Mouse (Mus musculus) adrenal gland, postnatal 36 days (tissue): ENCODE measurements at regions not wholly inside any gene's neighbourhood (a gene's known extent, or its start where the extent isn't known, plus 50 kb on each side); places are given as distances from the start of the nearest gene placed in this dataset.

Experiments
- DNase-seq, 2 experiments: peaks; one replicate each; pipeline ENCODE4 v3.0.0; 2021; ENCODE audit warnings: mixed read lengths in 1 of 2

DNA sequence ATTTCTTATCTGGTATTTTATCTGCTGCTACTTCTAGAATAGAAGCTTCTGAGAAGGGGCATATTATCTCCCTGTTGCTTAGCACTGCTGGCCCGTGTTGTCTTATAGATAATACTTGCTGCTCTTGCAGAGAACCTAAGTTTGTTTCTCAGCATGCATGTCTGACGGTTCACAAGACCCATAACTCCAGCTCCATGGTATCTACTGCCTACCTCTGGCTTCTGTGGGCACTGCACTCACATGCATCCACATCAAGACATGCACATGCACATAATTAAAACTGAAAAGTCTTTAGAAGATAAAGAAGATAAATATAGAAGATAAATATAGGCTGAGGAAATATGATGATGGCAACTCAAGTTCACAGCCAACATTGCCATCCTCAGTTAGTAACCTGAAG lies 667.8 kb upstream of the Tmem132c start:
- no peak for DNase-seq

DNA sequence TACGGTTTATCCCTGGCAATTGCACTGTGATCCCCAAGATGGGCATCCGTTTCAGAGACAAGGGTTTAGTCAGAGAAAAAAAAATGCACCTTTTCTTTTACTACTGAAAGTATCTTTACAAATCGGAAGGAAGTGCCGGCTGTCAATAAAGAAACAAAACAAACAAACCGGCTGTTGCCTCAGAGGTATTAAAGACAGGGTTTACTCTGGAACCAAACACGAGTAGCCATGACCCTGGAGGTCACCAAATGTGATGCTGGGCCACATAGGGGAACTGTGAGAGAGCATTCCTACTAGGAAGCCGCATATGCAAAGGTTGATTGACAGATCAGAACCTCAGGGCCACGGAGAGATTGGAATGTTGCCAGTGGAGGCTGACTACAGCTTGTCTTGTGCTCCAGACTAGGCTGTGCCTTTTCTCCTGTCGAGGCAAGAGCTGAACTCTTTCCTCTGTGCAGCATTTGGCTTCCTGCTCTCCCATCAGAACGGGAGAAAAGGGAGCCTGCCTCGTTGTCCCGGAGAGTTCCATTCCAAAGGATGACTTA lies 643.8 kb upstream of the Tmem132c start:
- DNase-seq = no peak

DNA sequence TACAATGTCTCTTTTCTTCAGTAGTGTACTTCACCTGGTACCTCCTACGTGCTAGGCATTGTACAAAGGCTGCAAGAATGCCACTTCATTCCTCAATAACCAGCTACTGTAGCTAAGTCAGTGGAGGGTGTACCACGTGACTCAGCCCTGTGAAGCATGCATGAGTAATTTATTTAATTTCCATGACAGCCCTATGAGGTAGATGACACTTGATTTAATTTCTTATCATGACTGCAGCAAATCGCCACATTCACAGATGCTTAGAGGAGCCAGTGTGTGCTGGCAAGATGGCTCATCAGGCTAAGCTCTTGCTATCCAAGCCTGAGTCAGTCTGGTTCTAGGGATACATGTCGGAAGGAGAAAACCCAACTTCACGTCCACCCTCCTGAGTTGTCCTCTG lies 642.0 kb upstream of the Tmem132c start:
- DNase-seq = no peak

DNA sequence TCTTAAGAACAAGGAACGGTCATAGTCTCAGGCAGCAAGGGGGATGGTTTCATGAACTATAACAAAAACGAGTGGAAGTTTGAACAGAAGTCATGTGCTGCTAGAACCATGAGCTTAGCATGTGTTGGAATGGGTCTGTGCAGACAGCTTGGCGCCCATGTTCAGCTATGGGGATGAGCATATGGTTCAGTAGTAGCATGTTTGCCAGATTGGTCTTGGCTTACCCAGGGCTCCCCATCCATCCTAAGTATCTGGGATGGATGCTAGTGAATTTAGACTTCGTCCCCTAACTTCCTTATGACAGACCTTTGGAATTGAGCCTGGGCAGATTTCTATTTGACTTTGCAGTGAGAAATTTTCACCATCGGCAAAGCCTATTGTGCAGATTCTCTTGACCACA lies 634.9 kb upstream of the Tmem132c start:
- DNase-seq = no peak

DNA sequence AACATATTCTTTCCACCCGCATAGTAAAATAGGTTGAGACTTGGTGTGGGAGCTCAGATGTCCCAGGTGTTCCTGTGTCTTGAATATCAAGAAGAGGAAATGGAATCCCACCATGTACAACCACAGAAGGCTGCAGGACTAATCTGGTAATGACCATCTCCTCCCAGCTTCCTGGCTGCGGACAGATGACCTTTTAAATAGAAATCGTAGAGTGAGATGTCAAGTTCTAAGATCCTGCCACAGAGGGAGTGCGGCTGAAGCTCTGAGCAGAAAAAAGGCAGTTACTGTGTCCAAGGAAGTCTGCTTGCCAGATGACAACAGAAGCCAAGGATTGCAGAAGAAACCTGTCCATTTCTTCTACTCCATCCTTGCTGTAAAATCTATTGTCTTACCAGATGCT lies 629.0 kb upstream of the Tmem132c start:
- no peak for DNase-seq

DNA sequence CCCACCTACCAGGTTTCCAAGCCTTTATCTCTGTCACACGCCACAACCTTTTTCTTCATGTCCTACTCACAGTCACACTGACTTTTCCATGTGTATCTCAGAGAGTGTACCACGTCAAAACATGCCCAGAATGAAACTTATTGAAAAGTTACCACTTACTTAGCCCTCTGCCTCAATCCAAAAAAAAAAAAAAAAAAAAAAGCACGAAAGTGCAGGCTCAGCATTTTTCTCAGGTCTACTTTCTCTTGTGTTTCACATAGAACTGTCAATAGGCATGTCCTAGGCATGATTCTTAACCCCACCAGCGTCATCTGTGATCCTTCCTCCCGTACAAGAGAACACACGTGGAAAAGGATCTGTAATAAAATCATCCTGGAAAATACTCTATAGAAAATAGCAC lies 619.1 kb upstream of the Tmem132c start:
- no peak for DNase-seq

DNA sequence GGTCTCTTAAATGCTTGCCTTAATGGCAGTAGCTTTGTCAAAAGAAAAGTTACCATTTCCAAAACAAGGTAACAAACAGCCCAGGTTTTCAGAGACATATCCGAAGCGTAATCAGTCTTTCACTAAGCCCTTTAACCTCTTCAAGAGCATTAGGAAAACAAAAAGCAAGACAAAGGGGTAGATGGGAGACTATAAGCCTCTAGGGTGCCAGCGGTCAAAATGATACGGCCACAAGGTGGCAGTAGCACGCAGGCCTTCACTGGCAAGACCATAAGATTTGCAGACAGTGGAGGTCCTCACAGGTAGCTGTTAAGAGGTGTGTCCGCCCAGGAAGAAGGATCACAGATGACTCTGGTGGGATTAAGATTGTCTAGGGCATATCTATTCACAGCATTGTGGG lies 618.4 kb upstream of the Tmem132c start:
- peak; percentile 43 to 50 for DNase-seq

DNA sequence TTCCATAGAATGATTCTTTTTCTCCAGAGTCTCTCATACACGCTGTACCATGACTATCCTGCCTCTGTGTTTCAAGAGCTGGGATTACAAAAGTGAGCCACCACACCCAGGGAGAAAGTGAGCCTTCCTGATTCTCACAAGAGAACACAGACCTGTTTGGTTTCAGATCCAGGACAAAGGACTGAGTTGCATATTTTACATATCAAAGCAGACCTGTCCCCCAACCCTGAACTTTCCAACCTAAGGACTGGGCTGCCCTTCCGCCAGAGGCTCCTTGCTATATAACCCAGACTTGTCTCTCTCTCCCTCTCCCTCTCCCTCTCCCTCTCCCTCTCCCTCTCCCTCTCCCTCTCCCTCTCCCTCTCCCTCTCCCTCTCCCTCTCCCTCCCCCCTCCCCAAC lies 611.8 kb upstream of the Tmem132c start:
- no peak for DNase-seq

DNA sequence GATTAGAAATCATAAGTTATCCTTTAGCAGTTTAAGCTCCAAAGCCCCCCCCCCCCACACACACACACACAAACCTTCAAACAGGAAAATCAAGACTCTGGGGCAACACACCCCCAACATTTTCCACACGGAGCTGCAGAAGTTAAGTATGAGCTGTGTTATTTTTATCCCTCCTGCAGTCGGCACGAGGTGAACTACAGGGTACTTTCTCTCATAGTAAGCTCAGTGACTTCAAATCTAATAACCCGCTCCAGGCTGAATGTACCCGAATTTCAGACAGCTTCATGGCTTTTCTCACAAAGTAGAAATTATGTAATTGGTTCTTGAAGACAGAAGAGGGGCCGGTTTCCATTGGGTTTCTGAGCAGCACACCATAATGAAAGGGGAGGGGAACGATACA lies 591.2 kb upstream of the Tmem132c start:
- no peak for DNase-seq

DNA sequence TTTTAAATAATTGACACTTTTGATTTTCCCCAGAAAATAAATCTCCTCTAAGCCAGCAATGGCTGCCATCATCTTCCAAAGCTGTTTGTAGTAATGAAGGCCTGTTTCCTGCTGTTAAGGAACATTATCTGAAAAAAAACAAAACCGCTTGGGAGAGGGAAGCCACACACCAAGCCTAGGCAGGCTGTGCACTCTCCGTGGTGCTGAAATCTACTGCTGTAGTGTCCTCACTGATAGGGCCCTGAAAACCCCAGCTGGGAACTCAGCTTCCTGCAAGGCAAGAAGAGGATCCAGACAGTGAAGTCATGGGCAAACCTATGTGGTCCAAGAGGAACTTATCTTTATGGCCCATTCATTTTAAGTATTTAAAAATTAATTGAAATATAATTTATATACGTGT lies 590.2 kb upstream of the Tmem132c start:
- peak; percentile 50 to 58 for DNase-seq

DNA sequence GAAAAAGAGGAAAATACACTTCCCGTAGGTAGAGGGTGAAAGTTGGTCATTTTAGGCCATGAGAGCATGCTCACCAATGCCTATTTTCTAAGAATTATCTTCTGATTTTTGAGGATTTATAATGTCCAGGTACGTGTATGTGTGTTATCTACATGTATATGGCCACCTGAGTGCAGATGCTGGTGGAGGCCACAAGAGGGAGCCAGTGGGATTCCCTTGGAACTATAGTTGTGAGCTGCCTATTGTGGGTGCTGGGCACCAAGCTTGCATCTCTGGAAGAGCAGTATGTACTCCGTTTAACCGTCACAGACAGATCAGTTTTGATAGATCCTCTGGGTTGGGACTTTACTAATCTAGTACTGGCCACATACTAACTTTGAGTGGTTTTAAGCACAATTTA lies 579.0 kb upstream of the Tmem132c start:
- DNase-seq = no peak

DNA sequence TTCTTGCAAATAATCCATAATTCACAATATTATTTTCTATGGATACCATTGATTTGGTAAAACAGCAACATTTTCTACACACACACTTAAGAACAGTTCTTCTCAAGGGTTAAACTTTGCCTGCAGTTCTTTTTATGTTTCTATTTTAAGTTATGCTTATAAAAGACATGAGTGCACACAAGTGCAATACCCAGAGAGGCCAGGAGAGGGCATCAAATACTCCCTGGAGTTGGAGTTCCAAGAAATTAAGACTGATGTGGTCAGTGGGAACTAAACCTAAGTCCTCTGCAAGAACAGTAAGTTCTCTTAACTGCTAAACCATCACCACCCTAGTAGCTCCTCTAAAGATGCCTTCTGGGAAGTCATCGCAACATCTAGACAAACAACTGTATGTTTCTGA lies 570.5 kb upstream of the Tmem132c start:
- peak; percentile 28 to 61 for DNase-seq

DNA sequence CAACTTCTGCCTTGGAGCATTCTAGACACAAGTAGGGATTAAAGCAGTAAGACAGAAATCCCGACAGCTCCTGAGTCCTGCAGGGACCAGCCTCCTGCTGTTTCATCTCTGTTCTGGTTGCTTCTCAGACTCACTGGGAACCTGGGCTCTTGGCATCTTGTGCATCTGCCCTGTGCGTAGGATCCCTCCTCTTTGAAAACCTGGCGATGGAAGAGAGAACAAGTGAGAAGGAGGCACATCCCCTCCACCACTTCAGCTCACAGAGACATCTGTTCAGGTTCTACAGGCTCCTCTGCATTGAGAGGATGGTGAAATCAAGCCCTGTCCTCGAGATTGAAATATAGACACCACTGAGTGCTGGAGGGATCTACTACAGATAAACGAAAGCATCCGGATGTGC lies 561.3 kb upstream of the Tmem132c start:
- no peak for DNase-seq

DNA sequence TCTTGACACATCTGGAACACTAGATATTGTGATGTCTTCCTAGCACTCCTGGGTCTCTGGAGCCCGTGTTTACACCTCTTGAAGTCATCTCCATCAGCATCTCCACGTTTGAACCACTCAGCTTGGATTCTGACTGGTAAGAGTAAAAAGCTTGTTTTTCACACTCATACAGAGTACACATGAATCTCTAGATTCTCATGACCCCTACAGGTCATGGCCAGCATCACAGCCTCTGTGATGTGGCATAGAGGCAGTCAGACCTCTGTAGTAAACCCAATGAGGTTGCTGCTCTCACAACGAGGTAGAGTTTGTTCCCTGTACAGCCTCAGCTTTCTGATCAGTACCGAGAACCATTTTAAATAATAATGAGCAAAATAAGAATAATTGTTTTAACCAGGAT lies 542.3 kb upstream of the Tmem132c start:
- DNase-seq = no peak

DNA sequence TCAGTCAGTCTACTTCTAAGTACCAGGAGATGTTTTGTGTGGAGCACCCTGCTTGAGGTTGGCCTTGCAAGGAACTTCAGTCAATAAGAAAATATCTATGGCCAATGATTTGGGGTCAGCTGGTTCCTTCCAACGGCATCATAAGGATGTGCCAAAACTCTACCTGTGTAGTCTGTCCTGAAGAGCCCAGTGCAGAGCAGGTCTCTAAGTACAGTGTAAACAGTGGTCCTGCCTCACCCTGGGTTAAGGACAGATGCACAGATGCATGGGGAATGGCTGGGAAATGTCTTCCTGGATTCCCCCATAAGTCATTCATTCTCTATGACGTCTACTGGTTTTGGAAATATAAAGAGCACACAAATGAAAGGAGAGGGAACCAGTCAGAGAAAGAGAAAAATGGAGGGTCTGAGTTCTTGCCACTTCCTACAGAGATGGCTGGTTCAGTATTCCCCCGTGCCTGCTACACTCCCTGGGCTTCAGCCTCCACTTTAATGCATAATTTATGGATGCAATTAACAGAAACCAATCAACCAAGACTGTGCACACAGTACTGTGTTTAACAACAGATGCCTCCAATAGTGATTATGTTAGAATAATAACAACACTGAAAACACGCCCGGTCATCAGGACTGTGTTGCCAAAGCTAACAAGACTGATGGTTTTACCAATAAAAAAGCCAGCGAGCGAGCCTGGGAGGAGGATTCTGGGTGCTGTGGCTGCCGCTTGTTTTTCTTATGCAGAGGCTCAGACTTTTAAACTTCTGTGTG lies 537.9 kb upstream of the Tmem132c start:
- no peak for DNase-seq

DNA sequence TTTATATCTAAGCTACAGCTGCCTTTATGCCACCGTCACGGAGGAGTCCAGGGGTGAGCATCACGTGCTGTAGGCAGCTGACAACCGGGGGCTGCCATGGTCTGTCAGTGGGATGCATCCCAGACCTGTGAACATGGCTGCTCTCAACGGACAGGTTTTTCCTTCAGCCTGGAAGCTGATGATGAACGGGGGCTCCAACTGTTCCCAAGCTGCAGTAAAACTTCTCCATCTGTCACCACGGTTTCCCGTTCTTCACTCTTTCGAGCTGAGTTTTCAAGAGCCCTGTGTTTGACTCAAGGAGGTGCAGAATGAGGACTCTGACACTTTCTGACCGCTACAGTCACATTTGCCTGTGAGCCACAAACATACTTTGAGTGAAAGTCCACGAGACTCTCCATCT lies 535.7 kb upstream of the Tmem132c start:
- DNase-seq = no peak

DNA sequence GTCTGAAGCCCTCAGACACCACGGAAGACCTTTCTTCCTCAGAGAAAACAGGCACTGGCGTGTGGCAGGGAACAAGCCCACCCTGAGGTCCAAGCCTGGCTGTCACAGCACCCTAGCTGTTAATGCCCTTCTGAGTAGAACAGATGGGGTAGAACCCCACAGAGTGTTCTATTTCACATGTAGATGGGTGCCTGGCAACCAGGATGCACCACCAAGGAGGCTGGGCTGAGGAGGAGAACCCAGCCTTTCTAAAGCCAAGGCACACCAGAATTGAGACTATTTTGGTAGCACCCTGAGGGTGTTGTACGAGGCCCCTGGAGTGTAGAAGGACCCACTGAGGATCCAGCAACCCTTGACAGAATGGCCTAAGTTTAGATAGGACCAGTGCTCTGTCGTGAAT lies 534.9 kb upstream of the Tmem132c start:
- DNase-seq = no peak

DNA sequence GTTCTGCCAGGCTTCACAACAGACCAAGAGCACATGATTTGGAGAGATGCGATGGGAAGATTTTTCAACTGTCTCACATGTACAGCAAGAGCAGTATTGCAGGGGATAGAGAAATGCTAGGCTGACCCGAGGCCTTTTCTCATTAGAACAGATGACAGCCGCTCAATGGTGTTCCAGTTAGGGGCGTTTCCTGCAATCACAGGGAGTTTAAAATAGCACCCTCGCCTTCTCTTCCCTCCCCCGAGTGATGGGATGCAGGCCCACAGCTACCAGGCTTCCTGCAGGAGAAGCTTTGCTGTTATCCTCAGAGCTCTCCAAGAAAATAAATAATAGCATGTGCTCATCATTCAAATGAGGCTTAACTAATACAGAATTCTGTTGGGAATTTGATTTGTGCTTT lies 526.9 kb upstream of the Tmem132c start:
- DNase-seq = no peak

DNA sequence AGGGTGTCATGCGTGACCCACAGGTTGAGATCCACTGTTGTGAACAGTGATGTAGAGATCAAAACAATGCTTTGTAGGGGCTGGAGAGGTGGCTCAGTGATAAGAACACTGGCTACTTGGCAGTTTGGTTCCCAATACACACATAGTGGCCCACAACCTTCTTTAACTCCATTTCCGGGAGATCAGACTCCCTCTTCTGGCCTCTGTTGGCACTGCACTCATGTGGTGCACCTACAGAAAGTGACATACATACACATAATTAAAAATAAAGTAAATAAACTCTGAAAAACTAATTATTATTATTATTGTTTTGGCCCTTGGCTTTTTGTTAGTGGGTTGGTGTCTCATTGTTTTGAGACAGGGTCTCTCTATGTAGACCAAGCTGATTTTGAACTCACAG lies 523.2 kb upstream of the Tmem132c start:
- DNase-seq = no peak

DNA sequence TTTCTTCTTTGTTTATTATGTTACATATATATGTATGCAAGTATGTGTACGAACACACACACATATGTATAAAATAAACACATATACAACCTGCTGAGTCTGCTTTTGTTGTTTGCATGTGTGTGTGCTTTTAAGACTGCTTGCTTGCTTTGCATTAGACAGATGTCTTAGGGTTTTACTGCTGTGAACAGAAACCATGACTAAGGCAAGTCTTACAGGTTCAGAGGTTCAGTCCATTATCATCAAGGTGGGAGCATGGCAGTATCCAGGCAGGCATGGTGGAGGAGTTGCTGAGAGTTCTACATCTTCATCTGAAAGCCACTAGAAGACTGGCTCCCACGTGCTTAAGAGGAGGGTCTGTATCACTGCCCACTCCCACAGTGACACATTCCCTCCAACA lies 520.3 kb upstream of the Tmem132c start:
- no peak for DNase-seq

DNA sequence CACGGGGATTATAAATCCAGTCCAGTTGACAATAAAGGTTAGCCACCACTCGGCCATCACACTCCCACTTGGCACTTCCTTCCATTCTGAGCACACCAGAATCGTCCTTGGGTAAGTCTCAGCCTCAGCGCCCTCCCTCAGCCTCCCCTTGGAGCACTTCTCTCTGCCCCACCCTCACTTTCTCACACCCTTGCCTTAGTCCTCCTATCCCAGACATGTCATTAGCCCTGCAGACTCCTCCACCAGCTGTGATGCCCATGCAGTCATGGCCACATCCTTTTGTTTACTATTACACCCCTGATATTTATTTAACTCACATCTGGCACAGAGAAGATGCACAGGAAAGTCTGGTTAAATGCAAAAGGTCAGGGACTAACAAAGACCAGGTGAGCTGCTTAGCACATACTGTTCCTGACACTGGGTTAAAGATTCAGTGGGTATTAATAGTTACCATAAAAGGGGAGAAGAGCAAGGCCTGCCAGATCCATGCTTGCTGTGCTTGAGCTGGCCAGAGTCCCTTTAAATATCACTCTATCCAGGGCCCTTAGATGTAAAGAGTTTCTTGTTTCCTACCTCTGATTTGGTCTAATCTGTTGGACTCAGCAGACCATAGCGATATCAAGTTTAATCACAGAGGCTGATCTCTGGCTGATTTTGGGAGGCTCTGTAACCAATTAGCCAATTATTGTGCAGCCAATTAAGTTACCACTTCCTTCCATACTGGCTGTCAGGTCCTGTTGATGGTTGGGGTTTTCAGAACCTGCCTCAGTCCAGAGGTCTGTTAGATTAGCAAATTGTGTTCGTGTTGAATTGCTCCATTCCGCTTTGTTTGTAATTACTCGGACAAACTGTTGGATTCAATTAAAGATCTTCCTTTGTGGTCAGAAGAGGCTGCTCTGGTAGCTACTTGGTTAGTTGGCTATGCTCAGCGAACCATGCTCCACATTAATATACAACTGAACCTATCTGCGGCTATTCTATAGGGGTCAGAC lies 518.0 kb upstream of the Tmem132c start:
- no peak for DNase-seq

DNA sequence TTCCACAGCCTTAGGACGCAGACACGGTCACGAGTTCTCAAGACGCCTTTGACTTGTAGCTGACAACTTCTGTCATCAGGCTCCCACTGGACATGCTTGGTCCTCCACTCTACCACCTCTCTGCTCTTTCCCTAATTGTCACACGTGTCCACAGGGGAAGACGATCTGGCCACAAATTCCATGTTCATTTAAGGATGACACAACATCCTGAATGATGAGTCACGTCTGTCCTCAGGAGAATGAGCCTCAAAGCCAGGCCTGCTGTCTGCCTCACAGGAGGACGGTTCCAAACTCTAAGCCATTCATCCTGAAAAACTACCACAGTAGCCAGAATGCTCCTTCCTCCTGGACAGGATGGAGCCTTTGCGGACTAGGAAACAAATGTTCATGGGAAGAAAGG lies 517.3 kb upstream of the Tmem132c start:
- DNase-seq = peak in 1 of 2 experiments; percentile 1

DNA sequence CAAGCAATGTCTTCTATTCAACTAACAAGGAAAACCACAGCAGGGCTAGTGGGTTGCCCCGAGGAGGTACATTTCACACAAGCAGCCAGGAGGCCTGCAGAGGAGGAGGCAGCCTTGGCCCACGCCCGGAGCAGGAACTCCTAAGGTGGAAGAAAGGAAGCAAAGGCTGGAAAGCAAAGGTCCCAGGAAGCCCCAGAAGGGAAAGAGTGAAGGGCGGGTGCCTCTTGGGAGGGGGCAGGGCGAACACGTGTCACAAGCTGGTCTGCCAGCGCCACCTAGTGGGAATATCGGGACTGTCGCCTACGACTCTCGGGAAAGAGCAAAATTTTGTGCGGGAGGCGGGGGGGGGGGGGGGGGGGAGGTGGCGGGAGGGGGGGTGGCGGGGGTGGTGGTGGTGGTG lies 508.1 kb upstream of the Tmem132c start:
- DNase-seq = peak; percentile 68 to 75
